Mouse (Mus musculus) hindbrain, embryonic 16.5 days (tissue): ENCODE data around the gene Nufip2. TPM values are rescaled to one million over a fixed set of nuclear protein-coding genes. Genes with fewer than 3 reads are reported as not detected.

ENCODE experiments used
- ATAC-seq: fragments of 200-750 bp; cut with Nextera tagmentation; 2 replicates; pipeline ENCODE4 v1.8.0; 2017; ENCODE audit warnings: moderate TSS enrichment, moderate library complexity
- H3K27ac ChIP-seq: fragments of 300-500 bp; sonication (generic); 2 replicates; pipeline ENCODE4 v1.5.1; 2014; ENCODE audit warnings: low read depth, mild to moderate bottlenecking, control low read depth, low read length, moderate library complexity
- H3K27me3 ChIP-seq: fragments of 300-500 bp; sonication (generic); replicated peaks from 2 replicates; pipeline ENCODE4 v1.6.1; 2014; ENCODE audit warnings: low read length; ENCODE audit not compliant: control insufficient read depth, insufficient read depth
- H3K36me3 ChIP-seq: fragments of 300-500 bp; sonication (generic); 2 replicates; pipeline ENCODE4 v1.6.1; 2014; ENCODE audit warnings: mild to moderate bottlenecking, low read length, moderate library complexity, mixed read lengths; ENCODE audit not compliant: control insufficient read depth, insufficient read depth
- H3K4me1 ChIP-seq: fragments of 300-500 bp; sonication (generic); 2 replicates; pipeline ENCODE4 v1.6.1; 2014; ENCODE audit warnings: low read depth, low read length; ENCODE audit not compliant: control insufficient read depth, insufficient read depth
- H3K4me2 ChIP-seq: fragments of 300-500 bp; sonication (generic); 2 replicates; pipeline ENCODE4 v1.6.1; 2014; ENCODE audit warnings: mild to moderate bottlenecking, low read length, control low read depth, moderate library complexity
- H3K4me3 ChIP-seq: fragments of 300-500 bp; sonication (generic); 2 replicates; pipeline ENCODE4 v1.5.1; 2014; ENCODE audit warnings: mild to moderate bottlenecking, low read length, control low read depth, moderate library complexity
- H3K9ac ChIP-seq: fragments of 300-500 bp; sonication (generic); 2 replicates; pipeline ENCODE4 v1.6.1; 2014; ENCODE audit warnings: low read depth, mild to moderate bottlenecking, control low read depth, low read length, moderate library complexity
- H3K9me3 ChIP-seq: fragments of 300-500 bp; sonication (generic); 2 replicates; pipeline ENCODE4 v1.6.1; 2014; ENCODE audit warnings: mild to moderate bottlenecking, low read length, moderate library complexity; ENCODE audit not compliant: control insufficient read depth
- WGBS: fragments of 180-500 bp; shearing (Covaris S2); extraction: QIAGEN DNeasy Blood & Tissue Kit; methylation state at CpG from one replicate; pipeline ENCODE4 v1.1.7; 2014; 5-methylcytosine and 5-hydroxymethylcytosine counted together
- polyA plus RNA-seq: library from polyadenylated mRNA; unstranded; fragments of >200 nt; fragmentation: Nextera tagmentation; extraction: Ambion mirVana; gene quantifications from 2 replicates; pipeline ENCODE4 v1.2.1, GENCODE M21; 2015

Gene Nufip2
- polyA plus RNA-seq, 1 experiment from 2014 or later: 3.2 TPM

DNA sequence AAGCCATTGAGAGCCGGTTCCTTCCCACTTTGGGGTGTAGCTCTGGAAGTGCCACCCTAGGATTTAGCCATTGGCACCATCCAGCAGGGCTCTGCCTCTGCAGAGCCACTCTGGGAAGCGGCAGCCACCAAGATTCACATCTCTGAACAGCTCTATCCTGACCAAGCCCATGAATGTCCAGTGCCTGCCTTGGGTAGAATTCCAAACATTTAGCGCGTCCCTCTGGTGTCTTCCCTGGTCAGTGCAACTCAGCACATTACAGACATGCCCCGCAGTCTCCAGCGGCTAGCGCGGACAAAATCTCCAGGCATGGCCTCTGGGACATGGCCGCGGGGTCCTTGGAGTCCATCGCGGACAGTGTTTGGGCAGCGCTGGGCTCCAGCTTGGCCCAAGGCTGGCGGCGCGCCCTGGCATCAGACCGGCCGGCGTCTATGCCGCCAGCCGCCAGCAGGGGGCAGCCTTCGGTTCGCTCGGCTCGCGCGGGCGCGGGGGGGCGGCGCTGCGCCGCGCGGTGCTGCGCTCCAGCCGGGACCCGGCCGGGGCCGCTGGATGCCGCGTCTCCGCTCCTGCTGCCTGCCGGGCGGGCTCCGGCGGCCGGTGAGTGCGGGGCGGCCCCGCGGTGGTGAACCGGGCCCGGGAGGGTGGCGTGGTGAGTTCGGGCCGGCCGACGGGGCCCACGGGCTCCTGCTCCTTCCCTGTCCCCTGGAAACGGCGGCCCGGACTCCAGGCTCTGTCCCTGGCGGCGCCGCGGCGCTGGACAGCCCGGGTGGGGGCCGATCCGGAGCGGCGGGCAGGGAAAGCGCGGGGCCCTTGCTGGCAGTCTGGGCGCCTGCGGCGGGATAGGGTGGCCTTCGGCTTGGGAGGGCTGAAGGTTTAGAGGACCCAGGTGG, 77.1 kb downstream of the Nufip2 start, which contains the start of gene Myo18a:
Gene Myo18a, plus strand, starts transcription at position 464 of the 890 bp plus-strand sequence.
- H3K9me3 ChIP-seq: no peaks in the 10 kb centered on the region
- H3K9ac ChIP-seq: peak within 1 kb of the TSS; percentile 99
- peak within 1 kb of the TSS; percentile 87 for H3K4me3 ChIP-seq
- WGBS: 2% methylated on average over 54 of the region's 79 CpGs
- no peaks in the 10 kb centered on the region; the same call in 1 of the 2 replicates for H3K27me3 ChIP-seq
- peak within 1 kb of the TSS; percentile 81 for H3K4me2 ChIP-seq
- peak within 1 kb of the TSS; percentile 88 for H3K27ac ChIP-seq
- H3K4me1 ChIP-seq: peaks cover 32% of the 10 kb centered on the region
- ATAC-seq: peak; percentile 87
- no peaks in the 10 kb centered on the region for H3K36me3 ChIP-seq

- Histone ChIP-seq H3K36me3 (no peaks in the 10 kb centered on the region), H3K9me3 (no peaks in the 10 kb centered on the region), H3K9ac (peak overlapping the region; percentile 99), H3K4me2 (peak overlapping the region; percentile 73), H3K27ac (peak overlapping the region; percentile 88), H3K4me1 (peaks cover 32% of the 10 kb centered on the region), H3K27me3 (no peaks in the 10 kb centered on the region), H3K4me3 (peak overlapping the region; percentile 87)
- peak; percentile 44 for ATAC-seq
- 2% methylated on average over 25 of the region's 26 CpGs for WGBS
Observed at GRCm38 (mm10) chr11:77763673-77764340, 77.9 kb downstream of the Nufip2 start.

GRCm38 (mm10) chr11:77764694-77765458, 78.9 kb downstream of the Nufip2 start:
- H3K9ac ChIP-seq: peak overlapping the region; percentile 99; the same call in 1 of the 2 replicates
- ATAC-seq: no peak
- no peaks in the 10 kb centered on the region for H3K27me3 ChIP-seq
- peak overlapping the region; percentile 41; the same call in 1 of the 2 replicates for H3K27ac ChIP-seq
- H3K9me3 ChIP-seq: no peaks in the 10 kb centered on the region
- H3K4me1 ChIP-seq: peaks cover 32% of the 10 kb centered on the region
- H3K36me3 ChIP-seq: no peaks in the 10 kb centered on the region
- 37% methylated on average over 9 of the region's 9 CpGs for WGBS
- H3K4me3 ChIP-seq: peak overlapping the region; percentile 87
- peak overlapping the region; percentile 73 for H3K4me2 ChIP-seq

GRCm38 (mm10) chr11:77765459-77765777, 79.5 kb downstream of the Nufip2 start:
- peak overlapping the region; percentile 41; the same call in 1 of the 2 replicates for H3K27ac ChIP-seq
- H3K27me3 ChIP-seq: no peaks in the 10 kb centered on the region
- H3K9me3 ChIP-seq: no peaks in the 10 kb centered on the region
- ATAC-seq: no peak
- H3K36me3 ChIP-seq: no peaks in the 10 kb centered on the region
- no peak overlapping the region for H3K4me3 ChIP-seq
- H3K4me2 ChIP-seq: peak overlapping the region; percentile 73
- 46% methylated on average over 4 of the region's 4 CpGs for WGBS
- H3K4me1 ChIP-seq: peaks cover 32% of the 10 kb centered on the region
- H3K9ac ChIP-seq: peak overlapping the region; percentile 30; the same call in 1 of the 2 replicates

DNA sequence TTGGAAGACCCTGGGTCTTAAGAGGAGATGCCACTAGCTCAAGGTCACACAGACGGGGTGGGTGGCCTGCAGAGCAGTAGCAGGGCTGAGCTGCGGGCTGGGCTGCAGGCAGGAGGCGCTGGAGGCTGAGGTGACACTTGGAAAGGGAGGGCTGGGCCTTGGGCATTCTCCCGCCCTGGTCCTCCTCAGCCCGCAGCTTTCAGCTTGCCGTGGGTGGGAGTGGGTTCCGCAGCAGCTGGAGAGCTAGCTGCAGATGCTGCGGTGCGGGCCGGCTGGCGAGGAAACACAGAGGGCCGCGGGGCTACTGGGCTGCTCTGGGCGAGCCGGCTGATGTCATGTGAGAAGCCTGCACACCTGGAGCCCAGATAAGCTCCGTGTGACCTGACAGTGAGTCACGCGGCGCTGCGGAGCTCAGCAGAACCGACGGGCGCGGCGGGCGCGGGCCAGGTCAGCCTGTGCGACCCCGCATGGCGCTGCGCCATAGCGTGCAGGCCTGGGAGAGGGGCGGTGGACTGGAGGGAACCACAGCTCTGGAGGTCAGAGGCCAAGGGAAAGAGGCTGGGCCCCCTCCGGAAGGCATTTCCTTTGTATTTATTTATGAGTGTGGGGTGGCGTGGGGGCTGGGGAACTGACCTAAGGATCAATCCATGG, 80.5 kb downstream of the Nufip2 start:
- H3K9me3 ChIP-seq: no peaks in the 10 kb centered on the region
- peak overlapping the region; percentile 67 for H3K9ac ChIP-seq
- peak overlapping the region; percentile 40 for H3K4me3 ChIP-seq
- no peaks in the 10 kb centered on the region for H3K27me3 ChIP-seq
- 4% methylated on average over 35 of the region's 35 CpGs for WGBS
- 0 out of 2 replicates have a peak, but pooled peaks have one; percentile 17 for ATAC-seq
- H3K4me2 ChIP-seq: peak overlapping the region; percentile 79
- peaks cover 32% of the 10 kb centered on the region for H3K4me1 ChIP-seq
- H3K27ac ChIP-seq: peak overlapping the region; percentile 68; the same call in 1 of the 2 replicates
- H3K36me3 ChIP-seq: no peaks in the 10 kb centered on the region

- Histone ChIP-seq H3K9me3 (no peaks in the 10 kb centered on the region), H3K4me1 (peaks cover 22% of the 10 kb centered on the region), H3K4me2 (no peak overlapping the region), H3K27me3 (no peaks in the 10 kb centered on the region), H3K36me3 (no peaks in the 10 kb centered on the region), H3K27ac (no peak overlapping the region), H3K9ac (no peak overlapping the region), H3K4me3 (no peak overlapping the region)
- ATAC-seq: no peak
- 68% methylated on average over 4 of the region's 4 CpGs for WGBS
Observed at GRCm38 (mm10) chr11:77769496-77769895, 83.5 kb downstream of the Nufip2 start.

GRCm38 (mm10) chr11:77770346-77770745, 84.4 kb downstream of the Nufip2 start:
- WGBS: 86% methylated on average over 8 of the region's 8 CpGs
- Histone ChIP-seq H3K27me3 (no peaks in the 10 kb centered on the region), H3K4me2 (no peak overlapping the region), H3K27ac (no peak overlapping the region), H3K4me3 (no peak overlapping the region), H3K9ac (no peak overlapping the region), H3K36me3 (no peaks in the 10 kb centered on the region), H3K4me1 (peaks cover 14% of the 10 kb centered on the region), H3K9me3 (no peaks in the 10 kb centered on the region)
- no peak for ATAC-seq

- no peak for ATAC-seq
- Histone ChIP-seq H3K9ac (no peak overlapping the region), H3K27ac (no peak overlapping the region), H3K4me3 (no peak overlapping the region), H3K36me3 (no peaks in the 10 kb centered on the region), H3K27me3 (no peaks in the 10 kb centered on the region), H3K9me3 (no peaks in the 10 kb centered on the region), H3K4me1 (peaks cover 4% of the 10 kb centered on the region), H3K4me2 (no peak overlapping the region)
- WGBS: 58% methylated on average over 8 of the region's 8 CpGs
Observed at GRCm38 (mm10) chr11:77771879-77772713, 86.1 kb downstream of the Nufip2 start.
